Mouse (Mus musculus) MEL (cell line): ENCODE results near the gene Ifnz.

Experiments
- CTCF ChIP-seq, 3 experiments: IDR thresholded peaks in 2 of 3; conservative IDR thresholded peaks in 1 of 3; 2 replicates each; pipeline ENCODE4 v1.5.1; 2011 to 2012; ENCODE audit warnings: low read length in 3 of 3, low read depth in 2 of 3, mild to moderate bottlenecking in 2 of 3, improper control_type of control experiment in 1 of 3, inconsistent platforms in 1 of 3, mixed read lengths in 1 of 3, moderate library complexity in 1 of 3; ENCODE audit not compliant: control insufficient read depth in 1 of 3, insufficient read depth in 1 of 3, poor library complexity in 1 of 3, severe bottlenecking in 1 of 3
- E2F4 ChIP-seq: IDR thresholded peaks from 2 replicates; pipeline ENCODE4 v1.6.1; 2011; ENCODE audit warnings: low read depth, low read length, improper control_type of control experiment, borderline replicate concordance
- EP300 ChIP-seq, 2 experiments: IDR thresholded peaks; 2 replicates each; pipeline ENCODE4 v1.6.1; 2011; ENCODE audit warnings: improper control_type of control experiment in 2 of 2, low read length in 2 of 2, low read depth in 1 of 2, mild to moderate bottlenecking in 1 of 2
- JUND ChIP-seq: IDR thresholded peaks from 2 replicates; pipeline ENCODE4 v1.6.1; 2011; ENCODE audit warnings: low read depth, mild to moderate bottlenecking, improper control_type of control experiment, low read length
- MAFK ChIP-seq: IDR thresholded peaks from 2 replicates; pipeline ENCODE4 v1.6.1; 2011; ENCODE audit warnings: low read depth, mild to moderate bottlenecking, low read length, improper control_type of control experiment, borderline replicate concordance
- NELFE ChIP-seq: IDR thresholded peaks from 2 replicates; pipeline ENCODE4 v1.6.1; 2011; ENCODE audit warnings: low read depth, low read length, improper control_type of control experiment
- NRF1 ChIP-seq: IDR thresholded peaks from 2 replicates; pipeline ENCODE4 v1.6.1; 2014; ENCODE audit warnings: low read depth, mild to moderate bottlenecking, inconsistent platforms, low read length, improper control_type of control experiment, moderate library complexity; ENCODE audit not compliant: poor library complexity, insufficient read depth, severe bottlenecking
- POLR2A ChIP-seq, 2 experiments: IDR thresholded peaks; 2 replicates each; pipeline ENCODE4 v1.6.1; 2011 to 2012; ENCODE audit warnings: low read length in 2 of 2, mild to moderate bottlenecking in 2 of 2, control low read depth in 1 of 2, improper control_type of control experiment in 1 of 2, low read depth in 1 of 2, moderate library complexity in 1 of 2; ENCODE audit not compliant: control insufficient read depth in 1 of 2, insufficient read depth in 1 of 2, poor library complexity in 1 of 2
- TBP ChIP-seq: IDR thresholded peaks from 2 replicates; pipeline ENCODE4 v1.8.0; 2011; ENCODE audit warnings: low read depth, low read length, improper control_type of control experiment
- USF1 ChIP-seq: IDR thresholded peaks from 2 replicates; pipeline ENCODE4 v1.6.1; 2014; ENCODE audit warnings: low read depth, mild to moderate bottlenecking, inconsistent platforms, low read length, improper control_type of control experiment, moderate library complexity
- ZNF384 ChIP-seq: IDR thresholded peaks from 2 replicates; pipeline ENCODE4 v1.6.1; 2012; ENCODE audit warnings: low read depth, mild to moderate bottlenecking, inconsistent platforms, low read length, improper control_type of control experiment

- no peak for TF ChIP-seq USF1
- no peak for TF ChIP-seq CTCF (IDR thresholded peaks at IDR 0.05 in 2 of 3, conservative IDR thresholded peaks at IDR 0.05 in 1 of 3; ENCODE audit: control insufficient read depth in 1 of 3, insufficient read depth in 1 of 3, low read depth in 2 of 3, low read length in 3 of 3, poor library complexity in 1 of 3, severe bottlenecking in 1 of 3)
- TF ChIP-seq POLR2A (IDR thresholded peaks at IDR 0.05; ENCODE audit: control insufficient read depth in 1 of 2, insufficient read depth in 1 of 2, low read depth in 1 of 2, low read length in 2 of 2, poor library complexity in 1 of 2), result no peak
- no peak for TF ChIP-seq EP300 (IDR thresholded peaks at IDR 0.05; ENCODE audit: low read depth in 1 of 2, low read length in 2 of 2)
- TF ChIP-seq ZNF384, result no peak
- no peak for TF ChIP-seq JUND
- no peak for TF ChIP-seq NELFE
- TF ChIP-seq TBP, result no peak
- TF ChIP-seq MAFK, result no peak
- no peak for TF ChIP-seq NRF1
- no peak for TF ChIP-seq E2F4
These were observed 42.9 kb upstream of the Ifnz start for GRCm38 (mm10) chr4:88739036-88739435.
